Mouse (Mus musculus): ENCODE results near the gene Dtx3l.

DNA sequence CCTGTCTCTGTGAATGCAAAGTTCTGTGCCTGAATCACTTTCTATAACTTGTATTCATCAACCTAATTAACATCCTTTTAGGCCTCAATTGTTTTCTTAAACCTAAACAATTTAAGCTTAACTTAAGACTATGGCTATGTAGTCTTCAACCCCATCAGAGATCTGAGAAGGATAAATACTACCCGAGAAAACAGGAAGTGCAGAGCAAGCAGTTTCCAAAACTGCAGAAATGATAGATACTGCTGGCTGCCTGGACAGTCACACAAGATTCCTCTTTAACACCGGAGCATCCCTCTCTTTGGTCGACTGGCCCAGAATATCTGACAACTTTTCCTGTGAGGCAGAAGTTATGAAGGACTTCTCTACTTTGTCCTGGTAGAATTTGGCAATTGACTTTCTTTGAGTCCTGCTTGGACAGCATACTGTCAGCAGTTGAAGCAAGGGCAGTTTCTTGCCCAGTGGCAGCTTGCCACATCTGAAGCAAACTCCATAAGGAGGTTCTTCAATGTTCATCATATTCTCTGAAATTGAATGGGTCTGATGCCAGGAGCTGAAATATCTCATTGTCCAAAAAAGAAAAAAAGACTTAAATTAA lies 16.6 kb downstream of the Dtx3l start:
- TF ChIP-seq POLR2A (IDR thresholded peaks at IDR 0.05; ENCODE audit: low read depth, low read length) (no peak), CTCF (IDR thresholded peaks at IDR 0.05; ENCODE audit: borderline replicate concordance, insufficient read depth, low read length) (no peak)

All from embryonic fibroblast, embryonic 13.5 days (primary cell).